ENCODE assay signal across 7 mouse cellular contexts in genomic region chr1:133918088-133918470, GRCm38 (mm10). TPM values are rescaled to one million over a fixed set of nuclear protein-coding genes. Genes with fewer than 3 reads are reported as not detected.
DNase-seq lines count a peak whose midpoint lies in the region; ATAC-seq and TF ChIP-seq lines count a peak whose summit lies in the region.

No protein-coding gene starts in this region.

- peak overlapping the region; percentile 57 for H3K27ac ChIP-seq in heart, embryonic 15.5 days
- peak overlapping the region; percentile 95 for H3K27ac ChIP-seq in lung, embryonic 15.5 days
- H3K27ac ChIP-seq in stomach, postnatal 0 days (replicated peaks) = peak overlapping the region; percentile 74

- WGBS in heart, embryonic 15.5 days = 53% methylated on average over 6 of the region's 6 CpGs
- WGBS in lung, embryonic 15.5 days = 41% methylated on average over 6 of the region's 6 CpGs
- WGBS in stomach, postnatal 0 days = 58% methylated on average over 6 of the region's 6 CpGs

- TF ChIP-seq CTCF in stomach, postnatal 0 days (IDR thresholded peaks at IDR 0.05; ENCODE audit: low read depth) = no peak

- no peak for ATAC-seq in heart, embryonic 15.5 days (replicated peaks; ENCODE audit: insufficient number of reproducible peaks, insufficient read depth, low FRiP score, low read depth)
- no peak for ATAC-seq in lung, embryonic 15.5 days (ENCODE audit: borderline replicate concordance, extremely low read depth, low FRiP score, low TSS enrichment)
- ATAC-seq in stomach, postnatal 0 days (ENCODE audit: low FRiP score, low TSS enrichment) = no peak
- ATAC-seq in megakaryocyte progenitor cell, adult 5-6 weeks (replicated peaks; ENCODE audit: poor library complexity) = no peak

- H3K4me1 ChIP-seq in heart, embryonic 15.5 days (replicated peaks) = peaks cover 53% of the 10 kb centered on the region
- peaks cover 82% of the 10 kb centered on the region for H3K4me1 ChIP-seq in lung, embryonic 15.5 days
- H3K4me1 ChIP-seq in stomach, postnatal 0 days (replicated peaks; ENCODE audit: control insufficient read depth, insufficient read depth) = peaks cover 8% of the 10 kb centered on the region; the same call in 1 of the 2 replicates

- H3K4me2 ChIP-seq in heart, embryonic 15.5 days = peak overlapping the region; percentile 16; the same call in 1 of the 2 replicates
- H3K4me2 ChIP-seq in lung, embryonic 15.5 days = peak overlapping the region; percentile 49
- H3K4me2 ChIP-seq in stomach, postnatal 0 days (replicated peaks; ENCODE audit: low read depth) = peak overlapping the region; percentile 29; the same call in 1 of the 2 replicates

- no peaks in the 10 kb centered on the region for H3K9me3 ChIP-seq in heart, embryonic 15.5 days (replicated peaks)
- H3K9me3 ChIP-seq in lung, embryonic 15.5 days = no peaks in the 10 kb centered on the region
- H3K9me3 ChIP-seq in stomach, postnatal 0 days (ENCODE audit: control insufficient read depth, low read length) = no peaks in the 10 kb centered on the region

- DNase-seq in retina, postnatal 1 day = peak; percentile 66
- DNase-seq in retina, embryonic 14.5 days (ENCODE audit: low spot score) = no peak
- no peak for DNase-seq in stomach, postnatal 0 days (ENCODE audit: low spot score)
- no peak for DNase-seq in urinary bladder, postnatal 10 days (ENCODE audit: low spot score)

- H3K9ac ChIP-seq in heart, embryonic 15.5 days = no peak overlapping the region
- 0 out of 2 replicates have a peak overlapping the region, but pooled peaks have one; percentile 1 for H3K9ac ChIP-seq in lung, embryonic 15.5 days
- H3K9ac ChIP-seq in stomach, postnatal 0 days (ENCODE audit: low read length) = peak overlapping the region; percentile 35; the same call in 1 of the 2 replicates

- H3K36me3 ChIP-seq in heart, embryonic 15.5 days = no peaks in the 10 kb centered on the region
- H3K36me3 ChIP-seq in lung, embryonic 15.5 days = 0 out of 2 replicates have a peak, but pooled peaks cover 3% of the 10 kb centered on the region
- H3K36me3 ChIP-seq in stomach, postnatal 0 days (ENCODE audit: control insufficient read depth, insufficient read depth, low read length) = no peaks in the 10 kb centered on the region

- no peak for TF ChIP-seq EP300 in stomach, postnatal 0 days (optimal IDR thresholded peaks at IDR 0.05)

- no peak overlapping the region for H3K4me3 ChIP-seq in heart, embryonic 15.5 days
- H3K4me3 ChIP-seq in lung, embryonic 15.5 days = no peak overlapping the region
- H3K4me3 ChIP-seq in stomach, postnatal 0 days (ENCODE audit: low read depth, low read length) = no peak overlapping the region

- no peaks in the 10 kb centered on the region for H3K27me3 ChIP-seq in heart, embryonic 15.5 days
- no peaks in the 10 kb centered on the region for H3K27me3 ChIP-seq in lung, embryonic 15.5 days
- H3K27me3 ChIP-seq in stomach, postnatal 0 days (ENCODE audit: control insufficient read depth, insufficient read depth, low read length) = no peaks in the 10 kb centered on the region

RNA-seq across cellular contexts. Expression of gene Prelp, which starts 3.1 kb away (rescaled TPM):
- polyA plus RNA-seq in heart, embryonic 15.5 days (2015; fragmentation: Nextera tagmentation; extraction: Ambion mirVana) = 4.0 and 5.8 TPM in 2 replicates
- polyA plus RNA-seq in lung, embryonic 15.5 days (2015; fragmentation: Nextera tagmentation; extraction: Ambion mirVana) = 17.1 and 19.6 TPM in 2 replicates
- 4.7 and 5.3 TPM in 2 replicates for polyA plus RNA-seq in stomach, postnatal 0 days (2015; fragmentation: Nextera tagmentation; extraction: Ambion mirVana)
- total RNA-seq in megakaryocyte progenitor cell, adult 5-6 weeks (2015) = not detected in 2 replicates
- total RNA-seq in megakaryocyte progenitor cell, adult 5-6 weeks (2017) = not detected in 2 replicates

RNA-seq across cellular contexts. Expression of gene Optc, which starts 10.3 kb away (rescaled TPM):
- 0.18 and 0.36 TPM in 2 replicates for polyA plus RNA-seq in heart, embryonic 15.5 days (2015; fragmentation: Nextera tagmentation; extraction: Ambion mirVana)
- 0.67 and 0.81 TPM in 2 replicates for polyA plus RNA-seq in lung, embryonic 15.5 days (2015; fragmentation: Nextera tagmentation; extraction: Ambion mirVana)
- 1.3 and 1.6 TPM in 2 replicates for polyA plus RNA-seq in stomach, postnatal 0 days (2015; fragmentation: Nextera tagmentation; extraction: Ambion mirVana)
- total RNA-seq in megakaryocyte progenitor cell, adult 5-6 weeks (2015) = not detected in 2 replicates
- total RNA-seq in megakaryocyte progenitor cell, adult 5-6 weeks (2017) = not detected in 2 replicates
